Mouse (Mus musculus): ENCODE results near the gene Mrpl51. TPM values are rescaled to one million over a fixed set of nuclear protein-coding genes. Genes with fewer than 3 reads are reported as not detected.

The Mrpl51 gene
- total RNA-seq, 1 experiment, result 184 TPM

DNA sequence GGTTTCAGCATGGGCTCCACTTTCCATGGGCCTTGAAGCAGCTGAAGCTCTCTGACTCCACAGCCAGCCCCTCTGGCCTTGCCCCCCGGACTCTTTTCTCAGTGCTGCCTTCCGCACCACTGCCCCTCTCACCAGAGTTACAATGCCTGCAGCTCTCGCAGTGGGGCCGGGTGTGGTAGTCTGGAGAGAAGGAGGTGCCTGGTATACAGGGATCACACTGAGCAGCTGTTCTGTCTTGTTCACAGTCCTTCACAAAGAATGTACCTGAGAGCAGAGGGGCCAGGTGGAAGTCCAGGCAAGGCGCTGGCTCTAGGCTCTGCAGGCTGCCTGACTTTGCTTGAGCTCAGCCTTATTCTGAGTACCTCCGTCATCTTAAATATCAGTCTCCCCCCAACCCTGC, 44.7 kb downstream of the Mrpl51 start:
- H3K27ac ChIP-seq (ENCODE audit: insufficient read depth, low read depth, low read length, poor library complexity, severe bottlenecking), result no peak overlapping the region
- TF ChIP-seq CHD2 (IDR thresholded peaks at IDR 0.05; ENCODE audit: low read depth, low read length) (no peak), ZNF384 (IDR thresholded peaks at IDR 0.05; ENCODE audit: low read depth, low read length) (no peak), ZC3H11A (IDR thresholded peaks at IDR 0.05; ENCODE audit: borderline replicate concordance, low read depth, low read length) (no peak), MAFK (IDR thresholded peaks at IDR 0.05; ENCODE audit: insufficient read depth, low read depth, low read length) (no peak), HCFC1 (IDR thresholded peaks at IDR 0.05; ENCODE audit: borderline replicate concordance, insufficient read depth, low read length) (no peak)
- no peaks in the 10 kb centered on the region for H3K36me3 ChIP-seq (ENCODE audit: control insufficient read depth, insufficient read depth, low read length, poor library complexity, severe bottlenecking)
- H3K4me1 ChIP-seq (ENCODE audit: control insufficient read depth in 2 of 2, insufficient read depth in 2 of 2, low read length in 2 of 2, poor library complexity in 1 of 2), result peaks cover 3 to 9% of the 10 kb centered on the region in 2 experiments; a peak in 3 of 4 replicates
- in situ Hi-C loops (cut with MboI; ENCODE audit: low sequenced_read_pairs in 2 of 2, unreplicated experiment in 2 of 2), result no loop called here
- DNase-seq (ENCODE audit: low read depth, low spot score), result no peak
- H3K4me3 ChIP-seq (ENCODE audit: insufficient read depth in 1 of 2, low read depth in 1 of 2, low read length in 2 of 2, poor library complexity in 1 of 2, severe bottlenecking in 1 of 2), result no peak overlapping the region
- no peak overlapping the region for H3K9ac ChIP-seq (ENCODE audit: insufficient read depth, low read depth, low read length, poor library complexity, severe bottlenecking)
- no peaks in the 10 kb centered on the region for H3K9me3 ChIP-seq (ENCODE audit: control insufficient read depth, insufficient read depth, low read depth, low read length)

DNA sequence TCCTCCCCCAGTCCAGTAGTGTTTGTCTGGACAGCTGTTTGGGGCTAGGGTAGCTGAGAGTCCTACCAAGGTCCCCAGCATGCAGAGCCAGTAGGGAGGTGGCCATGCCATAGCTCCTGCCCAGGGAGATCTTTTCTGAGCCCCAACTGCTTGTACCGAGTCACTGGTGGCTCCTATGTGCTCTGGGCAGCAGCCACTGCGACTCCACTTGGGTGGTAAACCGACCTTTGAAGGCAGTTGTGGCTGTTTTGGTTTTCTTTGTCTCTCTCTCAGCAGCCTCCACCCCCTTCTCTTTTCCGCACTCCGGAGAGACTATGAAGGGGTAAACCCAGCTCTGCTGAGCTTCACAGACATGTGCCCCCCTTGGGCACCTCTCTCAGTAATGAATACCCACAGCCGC, 45.2 kb downstream of the Mrpl51 start, which contains the start of gene Cd27:
Gene Cd27 (minus strand): TSS at position 229 of the 400 bp plus-strand sequence.
- no peak within 1 kb of the TSS for H3K27ac ChIP-seq (ENCODE audit: insufficient read depth, low read depth, low read length, poor library complexity, severe bottlenecking)

DNA sequence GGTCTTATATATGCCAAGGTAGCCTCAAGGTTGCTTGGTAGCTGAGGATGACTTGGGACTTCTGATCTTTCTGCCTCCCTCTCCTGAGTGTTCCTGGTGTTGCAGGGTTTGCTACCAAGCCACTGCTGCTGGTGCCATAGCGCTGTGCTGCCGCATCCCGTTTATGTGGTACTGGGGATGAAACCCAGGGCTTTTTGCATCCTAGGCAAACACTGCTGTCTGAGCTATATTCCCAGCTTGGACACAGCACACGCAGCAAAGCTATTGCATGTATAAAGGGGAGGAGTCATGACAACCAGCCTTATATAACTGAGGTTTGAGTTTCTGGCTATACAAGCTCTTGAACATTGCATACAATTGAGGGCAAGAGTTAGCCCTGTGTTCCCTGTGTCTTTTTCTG, 45.8 kb downstream of the Mrpl51 start:
- H3K36me3 ChIP-seq (ENCODE audit: control insufficient read depth, insufficient read depth, low read length, poor library complexity, severe bottlenecking), result no peaks in the 10 kb centered on the region
- no peak overlapping the region for H3K27ac ChIP-seq (ENCODE audit: insufficient read depth, low read depth, low read length, poor library complexity, severe bottlenecking)
- DNase-seq (ENCODE audit: low read depth, low spot score), result no peak
- H3K9me3 ChIP-seq (ENCODE audit: control insufficient read depth, insufficient read depth, low read depth, low read length), result no peaks in the 10 kb centered on the region
- no peak overlapping the region for H3K9ac ChIP-seq (ENCODE audit: insufficient read depth, low read depth, low read length, poor library complexity, severe bottlenecking)
- TF ChIP-seq ZC3H11A (IDR thresholded peaks at IDR 0.05; ENCODE audit: borderline replicate concordance, low read depth, low read length), result no peak
- peaks cover 0 to 6% of the 10 kb centered on the region in 2 experiments; a peak in 1 of 4 replicates for H3K4me1 ChIP-seq (ENCODE audit: control insufficient read depth in 2 of 2, insufficient read depth in 2 of 2, low read length in 2 of 2, poor library complexity in 1 of 2)
- H3K4me3 ChIP-seq (ENCODE audit: insufficient read depth in 1 of 2, low read depth in 1 of 2, low read length in 2 of 2, poor library complexity in 1 of 2, severe bottlenecking in 1 of 2), result no peak overlapping the region
- in situ Hi-C loops (cut with MboI; ENCODE audit: low sequenced_read_pairs in 2 of 2, unreplicated experiment in 2 of 2), result no loop called here

More for the DNA sequence above, 45.2 kb downstream of the Mrpl51 start, which contains the start of gene Cd27:
- no peak for DNase-seq (ENCODE audit: low read depth, low spot score)
- Histone ChIP-seq H3K36me3 (ENCODE audit: control insufficient read depth, insufficient read depth, low read length, poor library complexity, severe bottlenecking) (no peaks in the 10 kb centered on the region), H3K9ac (ENCODE audit: insufficient read depth, low read depth, low read length, poor library complexity, severe bottlenecking) (no peak within 1 kb of the TSS), H3K4me3 (ENCODE audit: insufficient read depth in 1 of 2, low read depth in 1 of 2, low read length in 2 of 2, poor library complexity in 1 of 2, severe bottlenecking in 1 of 2) (no peak within 1 kb of the TSS), H3K4me1 (ENCODE audit: control insufficient read depth in 2 of 2, insufficient read depth in 2 of 2, low read length in 2 of 2, poor library complexity in 1 of 2) (peaks cover 3 to 7% of the 10 kb centered on the region in 2 experiments; a peak in 3 of 4 replicates), H3K9me3 (ENCODE audit: control insufficient read depth, insufficient read depth, low read depth, low read length) (no peaks in the 10 kb centered on the region)
- no peak for TF ChIP-seq MAFK (IDR thresholded peaks at IDR 0.05; ENCODE audit: insufficient read depth, low read depth, low read length)
- TF ChIP-seq ZC3H11A (IDR thresholded peaks at IDR 0.05; ENCODE audit: borderline replicate concordance, low read depth, low read length), result no peak
- in situ Hi-C loops (cut with MboI; ENCODE audit: low sequenced_read_pairs in 2 of 2, unreplicated experiment in 2 of 2), result no loop called here

DNA sequence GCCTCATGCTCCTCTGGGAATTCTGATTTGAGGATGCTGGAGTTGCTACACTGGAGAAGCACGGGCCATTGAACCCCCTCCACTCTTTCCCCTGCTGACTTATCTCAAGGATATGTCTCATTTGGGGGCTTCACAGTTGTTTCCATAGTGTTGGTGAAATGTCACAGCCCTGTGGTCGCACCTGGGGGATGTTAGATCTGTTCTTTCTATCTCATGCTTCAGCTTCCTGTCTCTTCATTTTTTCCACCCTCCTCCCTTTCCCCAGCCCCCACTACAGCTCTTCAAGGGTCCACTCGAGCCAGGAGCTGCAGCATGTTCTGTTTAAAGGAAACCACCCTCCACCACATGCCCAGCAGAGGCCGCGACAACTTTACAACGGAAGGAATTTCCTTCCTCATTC, 46.8 kb downstream of the Mrpl51 start:
- Histone ChIP-seq H3K9me3 (ENCODE audit: control insufficient read depth, insufficient read depth, low read depth, low read length) (no peaks in the 10 kb centered on the region), H3K4me1 (ENCODE audit: control insufficient read depth in 2 of 2, insufficient read depth in 2 of 2, low read length in 2 of 2, poor library complexity in 1 of 2) (peaks cover 0 to 6% of the 10 kb centered on the region in 2 experiments; a peak in 1 of 4 replicates), H3K36me3 (ENCODE audit: control insufficient read depth, insufficient read depth, low read length, poor library complexity, severe bottlenecking) (no peaks in the 10 kb centered on the region), H3K27ac (ENCODE audit: insufficient read depth, low read depth, low read length, poor library complexity, severe bottlenecking) (no peak overlapping the region), H3K4me3 (ENCODE audit: insufficient read depth in 1 of 2, low read depth in 1 of 2, low read length in 2 of 2, poor library complexity in 1 of 2, severe bottlenecking in 1 of 2) (no peak overlapping the region), H3K9ac (ENCODE audit: insufficient read depth, low read depth, low read length, poor library complexity, severe bottlenecking) (no peak overlapping the region)
- in situ Hi-C loops (cut with MboI; ENCODE audit: low sequenced_read_pairs in 2 of 2, unreplicated experiment in 2 of 2), result no loop called here
- TF ChIP-seq ZNF384 (IDR thresholded peaks at IDR 0.05; ENCODE audit: low read depth, low read length) (no peak), HCFC1 (IDR thresholded peaks at IDR 0.05; ENCODE audit: borderline replicate concordance, insufficient read depth, low read length) (no peak), ZC3H11A (IDR thresholded peaks at IDR 0.05; ENCODE audit: borderline replicate concordance, low read depth, low read length) (no peak), CHD2 (IDR thresholded peaks at IDR 0.05; ENCODE audit: low read depth, low read length) (no peak), MAFK (IDR thresholded peaks at IDR 0.05; ENCODE audit: insufficient read depth, low read depth, low read length) (no peak)
- DNase-seq (ENCODE audit: low read depth, low spot score), result no peak

DNA sequence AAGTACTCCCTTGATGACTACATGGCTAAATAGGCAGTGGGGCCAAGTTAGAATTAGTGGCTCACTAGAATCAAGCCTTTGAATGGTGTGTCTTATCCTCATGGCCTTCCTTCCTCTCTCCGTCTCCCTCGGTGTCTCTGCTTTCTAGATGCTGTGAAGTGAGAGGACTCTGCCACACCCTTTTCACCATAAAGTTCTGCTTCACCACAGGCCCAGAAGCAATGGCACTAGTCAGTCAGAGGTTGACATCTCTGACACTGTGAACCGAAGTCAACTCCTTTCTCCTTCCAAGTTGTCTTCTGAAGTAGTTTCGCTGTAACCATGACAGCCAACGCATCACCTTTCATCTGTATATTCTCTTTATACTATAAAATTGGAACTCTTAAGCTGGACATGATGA, 47.9 kb downstream of the Mrpl51 start:
- H3K4me1 ChIP-seq (ENCODE audit: control insufficient read depth in 2 of 2, insufficient read depth in 2 of 2, low read length in 2 of 2, poor library complexity in 1 of 2), result peaks cover 0 to 3% of the 10 kb centered on the region in 2 experiments; a peak in 1 of 4 replicates
- in situ Hi-C loops (cut with MboI; ENCODE audit: low sequenced_read_pairs in 2 of 2, unreplicated experiment in 2 of 2), result no loop called here
- no peak overlapping the region for H3K4me3 ChIP-seq (ENCODE audit: insufficient read depth in 1 of 2, low read depth in 1 of 2, low read length in 2 of 2, poor library complexity in 1 of 2, severe bottlenecking in 1 of 2)

More for the DNA sequence above, 47.9 kb downstream of the Mrpl51 start:
- Histone ChIP-seq H3K27ac (ENCODE audit: insufficient read depth, low read depth, low read length, poor library complexity, severe bottlenecking) (no peak overlapping the region), H3K9ac (ENCODE audit: insufficient read depth, low read depth, low read length, poor library complexity, severe bottlenecking) (no peak overlapping the region), H3K9me3 (ENCODE audit: control insufficient read depth, insufficient read depth, low read depth, low read length) (no peaks in the 10 kb centered on the region), H3K36me3 (ENCODE audit: control insufficient read depth, insufficient read depth, low read length, poor library complexity, severe bottlenecking) (no peaks in the 10 kb centered on the region)
- no peak for DNase-seq (ENCODE audit: low read depth, low spot score)
- no peak for TF ChIP-seq ZNF384 (IDR thresholded peaks at IDR 0.05; ENCODE audit: low read depth, low read length)
- TF ChIP-seq ZC3H11A (IDR thresholded peaks at IDR 0.05; ENCODE audit: borderline replicate concordance, low read depth, low read length), result no peak
- no peak for TF ChIP-seq HCFC1 (IDR thresholded peaks at IDR 0.05; ENCODE audit: borderline replicate concordance, insufficient read depth, low read length)
- TF ChIP-seq MAFK (IDR thresholded peaks at IDR 0.05; ENCODE audit: insufficient read depth, low read depth, low read length), result no peak
- no peak for TF ChIP-seq CHD2 (IDR thresholded peaks at IDR 0.05; ENCODE audit: low read depth, low read length)

Measured in ES-E14 (cell line).